ENCODE assay signal across 29 mouse cellular contexts in the genomic region with DNA sequence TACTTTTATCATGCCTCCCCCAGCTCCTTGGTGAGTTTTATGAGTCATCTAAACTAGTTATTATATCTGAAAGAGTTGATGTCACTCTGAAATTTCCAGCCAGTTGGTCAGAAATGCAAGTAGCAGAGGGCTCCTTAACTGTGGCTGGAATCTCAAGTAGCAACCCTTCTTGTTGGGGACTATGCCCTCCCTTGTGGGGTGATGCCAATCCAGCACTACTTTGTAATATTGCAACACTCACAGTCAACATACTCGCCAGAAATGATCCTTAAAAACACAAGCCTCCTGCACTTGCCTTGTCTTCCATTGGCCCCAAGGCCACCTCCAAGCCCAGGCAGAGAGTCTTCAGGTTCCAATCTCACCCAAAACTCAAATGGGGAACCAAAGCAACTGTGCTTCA. TPM values are rescaled to one million over a fixed set of nuclear protein-coding genes. Genes with fewer than 3 reads are reported as not detected.
DNase-seq lines count a peak whose midpoint lies in the region; ATAC-seq and TF ChIP-seq lines count a peak whose summit lies in the region.
"Had no signal": no experiment of that assay in that cellular context is flagged by ENCODE, and none has a peak within 500 bp of the region (broad histone marks: within the 10 kb centered on the region; RNA-seq: fewer than 3 reads in every experiment).

No protein-coding gene starts in this region.

- TF ChIP-seq CTCF in liver, adult 2 months (IDR thresholded peaks at IDR 0.05; ENCODE audit: low read depth, low read length) = no peak
- TF ChIP-seq CTCF in intestine, postnatal 0 days (IDR thresholded peaks at IDR 0.05; ENCODE audit: low read depth) = no peak

- H3K9me3 ChIP-seq in liver, embryonic 11.5 days (ENCODE audit: control insufficient read depth, low read length) = no peaks in the 10 kb centered on the region
- no peaks in the 10 kb centered on the region for H3K9me3 ChIP-seq in lung, embryonic 16.5 days (ENCODE audit: control insufficient read depth, low read length)
- no peaks in the 10 kb centered on the region for H3K9me3 ChIP-seq in hindbrain, embryonic 12.5 days (replicated peaks)
- no peaks in the 10 kb centered on the region for H3K9me3 ChIP-seq in intestine, postnatal 0 days (ENCODE audit: control insufficient read depth)
- H3K9me3 ChIP-seq: embryonic facial prominence, embryonic 13.5 days; forebrain, embryonic 15.5 days; G1E had no signal

- 33% methylated on average over 1 of the region's 1 CpGs for WGBS in liver, adult 2 months
- WGBS in liver, embryonic 11.5 days = 60% methylated on average over 1 of the region's 1 CpGs
- WGBS in lung, embryonic 16.5 days = 58% methylated on average over 1 of the region's 1 CpGs
- 77% methylated on average over 1 of the region's 1 CpGs for WGBS in hindbrain, embryonic 12.5 days
- 80% methylated on average over 1 of the region's 1 CpGs for WGBS in intestine, postnatal 0 days

- H3K4me1 ChIP-seq in liver, adult 2 months (ENCODE audit: control insufficient read depth, insufficient read depth, low read length) = no peaks in the 10 kb centered on the region
- H3K4me1 ChIP-seq in liver, embryonic 11.5 days (replicated peaks; ENCODE audit: control insufficient read depth, insufficient read depth, low read length) = no peaks in the 10 kb centered on the region; the same call in 1 of the 2 replicates
- H3K4me1 ChIP-seq in lung, embryonic 16.5 days (replicated peaks; ENCODE audit: control insufficient read depth, insufficient read depth, low read length) = peaks cover 16% of the 10 kb centered on the region
- peaks cover 8% of the 10 kb centered on the region; the same call in 1 of the 2 replicates for H3K4me1 ChIP-seq in hindbrain, embryonic 12.5 days
- no peaks in the 10 kb centered on the region for H3K4me1 ChIP-seq in intestine, postnatal 0 days (replicated peaks; ENCODE audit: control insufficient read depth, insufficient read depth, low read length)
- H3K4me1 ChIP-seq: embryonic facial prominence, embryonic 13.5 days had no signal

- H3K4me3 ChIP-seq in liver, adult 2 months (ENCODE audit: insufficient read depth, low read depth, low read length) = no peak overlapping the region
- no peak overlapping the region for H3K4me3 ChIP-seq in liver, embryonic 11.5 days (ENCODE audit: low read depth, low read length)
- H3K4me3 ChIP-seq in lung, embryonic 16.5 days (ENCODE audit: low read length) = no peak overlapping the region
- no peak overlapping the region for H3K4me3 ChIP-seq in hindbrain, embryonic 12.5 days
- no peak overlapping the region for H3K4me3 ChIP-seq in intestine, postnatal 0 days (ENCODE audit: low read depth, low read length)
- H3K4me3 ChIP-seq: embryonic facial prominence, embryonic 10.5 days; embryonic facial prominence, embryonic 13.5 days; erythroblast, embryonic 14.5 days; forebrain, embryonic 12.5 days; forebrain, embryonic 15.5 days; hindbrain, embryonic 10.5 days had no signal

- DNase-seq in liver, adult 2 months (ENCODE audit: extremely low read depth, low read depth, low spot score) = peak; percentile 9
- DNase-seq in liver, embryonic 11.5 days (ENCODE audit: low spot score) = no peak
- peak; percentile 33 for DNase-seq in lung, postnatal 14 days
- peak; percentile 43 to 58 for DNase-seq in lung, postnatal 4 days
- no peak for DNase-seq in left cerebral cortex, adult 9 months (ENCODE audit: low spot score in 2 of 2)
- DNase-seq: adrenal gland, adult 2 months; adrenal gland, postnatal 14 days; B cell, adult 2 months; cerebellum, adult 11 months; cerebellum, adult 2 months; cerebellum, adult 9-11 months; cerebellum, postnatal 25 days; embryo, embryonic 11 days; gastrocnemius, postnatal 36 days had no signal

- no peaks in the 10 kb centered on the region for H3K27me3 ChIP-seq in liver, adult 2 months (ENCODE audit: control insufficient read depth, insufficient read depth, low read length)
- H3K27me3 ChIP-seq in liver, embryonic 11.5 days (replicated peaks; ENCODE audit: control insufficient read depth, insufficient read depth, low read length) = no peaks in the 10 kb centered on the region
- no peaks in the 10 kb centered on the region for H3K27me3 ChIP-seq in lung, embryonic 16.5 days (ENCODE audit: control insufficient read depth, insufficient read depth, low read depth, low read length)
- H3K27me3 ChIP-seq in hindbrain, embryonic 12.5 days = no peaks in the 10 kb centered on the region
- no peaks in the 10 kb centered on the region for H3K27me3 ChIP-seq in intestine, postnatal 0 days (replicated peaks; ENCODE audit: control insufficient read depth, insufficient read depth, low read length)
- H3K27me3 ChIP-seq: CH12.LX; embryonic facial prominence, embryonic 13.5 days; forebrain, embryonic 12.5 days; forebrain, embryonic 15.5 days; Patski had no signal

- H3K27ac ChIP-seq in liver, adult 2 months (replicated peaks; ENCODE audit: insufficient read depth, low read depth, low read length) = no peak overlapping the region
- H3K27ac ChIP-seq in liver, embryonic 11.5 days (ENCODE audit: low read depth, low read length) = no peak overlapping the region
- peak overlapping the region; percentile 43 for H3K27ac ChIP-seq in lung, embryonic 16.5 days (ENCODE audit: low read length)
- no peak overlapping the region for H3K27ac ChIP-seq in hindbrain, embryonic 12.5 days
- H3K27ac ChIP-seq in intestine, postnatal 0 days (ENCODE audit: low read depth, low read length) = no peak overlapping the region
- H3K27ac ChIP-seq: embryonic facial prominence, embryonic 10.5 days; embryonic facial prominence, embryonic 13.5 days; forebrain, embryonic 12.5 days; forebrain, embryonic 15.5 days; hindbrain, embryonic 10.5 days; hindbrain, embryonic 14.5 days; hindbrain, postnatal 0 days had no signal

- H3K79me2 ChIP-seq in liver, adult 2 months (ENCODE audit: control insufficient read depth, insufficient read depth, low read length) = no peaks in the 10 kb centered on the region

- no peak overlapping the region for H3K4me2 ChIP-seq in liver, embryonic 11.5 days
- no peak overlapping the region for H3K4me2 ChIP-seq in lung, embryonic 16.5 days (ENCODE audit: low read depth, low read length)
- H3K4me2 ChIP-seq in hindbrain, embryonic 12.5 days (replicated peaks) = no peak overlapping the region
- no peak overlapping the region for H3K4me2 ChIP-seq in intestine, postnatal 0 days (replicated peaks; ENCODE audit: low read depth)
- H3K4me2 ChIP-seq: embryonic facial prominence, embryonic 13.5 days; forebrain, embryonic 12.5 days; forebrain, embryonic 15.5 days; heart, embryonic 11.5 days; hindbrain, embryonic 14.5 days had no signal

- H3K9ac ChIP-seq in liver, adult 2 months (ENCODE audit: low read depth, low read length) = no peak overlapping the region
- H3K9ac ChIP-seq in liver, embryonic 11.5 days (ENCODE audit: low read depth, low read length) = no peak overlapping the region
- no peak overlapping the region for H3K9ac ChIP-seq in lung, embryonic 16.5 days (ENCODE audit: low read length)
- H3K9ac ChIP-seq in hindbrain, embryonic 12.5 days = no peak overlapping the region
- H3K9ac ChIP-seq in intestine, postnatal 0 days (ENCODE audit: low read depth, low read length) = no peak overlapping the region
- H3K9ac ChIP-seq: embryonic facial prominence, embryonic 13.5 days; forebrain, embryonic 12.5 days; forebrain, embryonic 15.5 days; hindbrain, embryonic 14.5 days had no signal

- ATAC-seq in liver, embryonic 11.5 days (replicated peaks; ENCODE audit: low FRiP score) = no peak
- peak; percentile 30; the same call in 1 of the 2 replicates for ATAC-seq in lung, embryonic 16.5 days (ENCODE audit: low read depth)
- no peak for ATAC-seq in hindbrain, embryonic 12.5 days (ENCODE audit: low FRiP score)
- ATAC-seq in intestine, postnatal 0 days = no peak
- ATAC-seq: forebrain, embryonic 15.5 days; hindbrain, postnatal 0 days; Patski had no signal

- no peak for TF ChIP-seq POLR2A in liver, adult 2 months (IDR thresholded peaks at IDR 0.05; ENCODE audit: extremely low read depth, insufficient read depth, low read length)

- H3K36me3 ChIP-seq in liver, adult 2 months (ENCODE audit: control insufficient read depth, insufficient read depth, low read length) = no peaks in the 10 kb centered on the region
- no peaks in the 10 kb centered on the region for H3K36me3 ChIP-seq in liver, embryonic 11.5 days (ENCODE audit: control insufficient read depth, insufficient read depth, low read length)
- peaks cover 2% of the 10 kb centered on the region for H3K36me3 ChIP-seq in lung, embryonic 16.5 days (ENCODE audit: control insufficient read depth, insufficient read depth, low read length)
- H3K36me3 ChIP-seq in hindbrain, embryonic 12.5 days = no peaks in the 10 kb centered on the region
- H3K36me3 ChIP-seq in intestine, postnatal 0 days (ENCODE audit: control insufficient read depth, insufficient read depth) = no peaks in the 10 kb centered on the region
- H3K36me3 ChIP-seq: embryonic facial prominence, embryonic 10.5 days; embryonic facial prominence, embryonic 13.5 days; forebrain, embryonic 12.5 days; forebrain, embryonic 15.5 days; G1E had no signal

RNA-seq across cellular contexts. Expression of a gene that starts 13.0 kb away (rescaled TPM):
- total RNA-seq in liver, adult 2 months (2014; rRNA removed) = 0.28 and 0.60 TPM in 2 replicates
- 0.01 and 0.02 TPM in 2 replicates for polyA plus RNA-seq in liver, adult 2 months (2012; rRNA removed)
- 1.7 and 3.1 TPM in 2 replicates for polyA plus RNA-seq in liver, embryonic 11.5 days (2014; fragmentation: Nextera tagmentation; extraction: Ambion mirVana)
- polyA plus RNA-seq in lung, embryonic 16.5 days (2015; fragmentation: Nextera tagmentation; extraction: Ambion mirVana) = 44.3 and 46.4 TPM in 2 replicates
- 9.7 and 11.2 TPM in 2 replicates for polyA plus RNA-seq in hindbrain, embryonic 12.5 days (2016; fragmentation: Nextera tagmentation; extraction: Ambion mirVana)
- 0.22 and 0.33 TPM in 2 replicates for polyA plus RNA-seq in intestine, postnatal 0 days (2015; fragmentation: Nextera tagmentation; extraction: Ambion mirVana)

Comparison
In these comparisons a context has a peak if more than half of its experiments do, and no peak if none do; other contexts are left out.
1. DNase-seq: peak in liver, adult 2 months (single experiment), lung, postnatal 14 days (single experiment) and lung, postnatal 4 days (2 of 2); none in liver, embryonic 11.5 days (single experiment) and left cerebral cortex, adult 9 months (0 of 2).